In the genomic region with DNA sequence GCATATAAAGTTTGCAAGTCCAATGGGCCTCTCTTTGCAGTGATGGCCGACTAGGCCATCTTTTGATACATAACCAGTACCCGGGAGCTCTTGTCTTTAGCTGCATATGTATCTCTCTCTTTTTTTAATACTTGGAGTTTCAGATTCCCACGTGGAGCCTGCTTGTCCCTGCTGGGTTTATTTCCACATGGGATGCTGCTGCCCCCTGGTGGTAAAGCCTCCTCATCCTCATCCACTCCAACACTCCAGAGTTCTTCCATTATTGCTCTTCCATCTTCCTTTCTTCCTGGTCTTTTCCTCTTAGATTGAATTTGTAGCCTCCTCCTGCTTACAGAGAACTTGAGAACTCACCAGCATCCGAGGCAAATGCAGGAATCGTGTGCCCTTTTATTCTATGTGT, we compare ENCODE assay signal across 8 mouse cellular contexts. TPM values are rescaled to one million over a fixed set of nuclear protein-coding genes. Genes with fewer than 3 reads are reported as not detected.
DNase-seq lines count a peak whose midpoint lies in the region; TF ChIP-seq lines count a peak whose summit lies in the region.

No protein-coding gene starts in this region.

- no peak overlapping the region for H3K4me3 ChIP-seq in heart, adult 2 months
- no peak overlapping the region for H3K4me3 ChIP-seq in heart, embryonic 10.5 days
- no peak overlapping the region for H3K4me3 ChIP-seq in ES-Bruce4 (ENCODE audit: low read depth, low read length)

- WGBS in heart, adult 2 months = 28% methylated on average over 5 of the region's 5 CpGs
- WGBS in heart, embryonic 10.5 days = 34% methylated on average over 5 of the region's 5 CpGs

- H3K27ac ChIP-seq in heart, adult 2 months = no peak overlapping the region
- H3K27ac ChIP-seq in heart, embryonic 10.5 days = no peak overlapping the region
- H3K27ac ChIP-seq in ES-Bruce4 (ENCODE audit: insufficient read depth, low read length) = no peak overlapping the region

- intact Hi-C loops in heart, adult 2 months (cut with DNase I) = no loop called here

- H3K4me1 ChIP-seq in heart, adult 2 months (ENCODE audit: control insufficient read depth, insufficient read depth, low read length) = no peaks in the 10 kb centered on the region
- no peaks in the 10 kb centered on the region for H3K4me1 ChIP-seq in heart, embryonic 10.5 days
- no peaks in the 10 kb centered on the region for H3K4me1 ChIP-seq in ES-Bruce4 (ENCODE audit: control insufficient read depth, insufficient read depth, low read length)

- no peaks in the 10 kb centered on the region for H3K9me3 ChIP-seq in heart, embryonic 10.5 days
- H3K9me3 ChIP-seq in ES-Bruce4 (replicated peaks; ENCODE audit: control insufficient read depth, insufficient read depth, low read length, poor library complexity, severe bottlenecking) = no peaks in the 10 kb centered on the region

- H3K9ac ChIP-seq in heart, adult 2 months (ENCODE audit: low read depth, low read length) = no peak overlapping the region
- no peak overlapping the region for H3K9ac ChIP-seq in ES-Bruce4 (ENCODE audit: low read depth, poor library complexity, severe bottlenecking)

- no peaks in the 10 kb centered on the region for H3K36me3 ChIP-seq in heart, adult 2 months (ENCODE audit: control insufficient read depth, insufficient read depth, low read length)
- no peaks in the 10 kb centered on the region for H3K36me3 ChIP-seq in heart, embryonic 10.5 days
- no peaks in the 10 kb centered on the region for H3K36me3 ChIP-seq in ES-Bruce4 (ENCODE audit: control insufficient read depth, insufficient read depth, low read length, poor library complexity, severe bottlenecking)

- no peaks in the 10 kb centered on the region for H3K27me3 ChIP-seq in heart, adult 2 months (ENCODE audit: control insufficient read depth, insufficient read depth, low read length)
- H3K27me3 ChIP-seq in heart, embryonic 10.5 days (ENCODE audit: insufficient read depth, poor library complexity, severe bottlenecking) = no peaks in the 10 kb centered on the region
- no peaks in the 10 kb centered on the region for H3K27me3 ChIP-seq in ES-Bruce4 (ENCODE audit: control insufficient read depth, insufficient read depth, low read length, poor library complexity, severe bottlenecking)

- 0 out of 2 replicates have a peak, but pooled peaks have one; percentile 27 for TF ChIP-seq EP300 in heart, adult 2 months (IDR thresholded peaks at IDR 0.05; ENCODE audit: insufficient read depth, low read depth, low read length)
- TF ChIP-seq EP300 in ES-Bruce4 (IDR thresholded peaks at IDR 0.05; ENCODE audit: insufficient read depth, low read depth, low read length) = no peak

- no peaks in the 10 kb centered on the region for H3K79me2 ChIP-seq in heart, adult 2 months (replicated peaks; ENCODE audit: control insufficient read depth, insufficient read depth, low read length)

- no peak for TF ChIP-seq POLR2A in heart, adult 2 months (IDR thresholded peaks at IDR 0.05; ENCODE audit: insufficient read depth, low read depth, low read length)
- no peak for TF ChIP-seq POLR2A in ES-Bruce4 (IDR thresholded peaks at IDR 0.05; ENCODE audit: insufficient read depth, low read length)

- peak; percentile 81 for TF ChIP-seq CTCF in heart, adult 2 months (IDR thresholded peaks at IDR 0.05)
- TF ChIP-seq CTCF in ES-Bruce4 (IDR thresholded peaks at IDR 0.05; ENCODE audit: low read depth, low read length) = peak; percentile 69

- peak; percentile 27 to 67 for DNase-seq in heart, adult 2 months
- no peak for DNase-seq in heart, embryonic 10.5 days (ENCODE audit: low spot score)
- peak; percentile 27 for DNase-seq in cerebellum, adult 11-12 months
- DNase-seq in forelimb bud, embryonic 11.5 days (ENCODE audit: low read depth, low spot score) = peak; percentile 70
- DNase-seq in layer of hippocampus, adult 8-10 months (ENCODE audit: low spot score in 2 of 2) = peak; percentile 25 to 70
- peak; percentile 74 for DNase-seq in lung, postnatal 14 days
- peak; percentile 87 for DNase-seq in testis, postnatal 10 days (ENCODE audit: low spot score)

RNA-seq across cellular contexts. Expression of gene Hhat, which starts 48.9 kb away (rescaled TPM):
- total RNA-seq in heart, adult 2 months (2021) = 1 to 10 TPM; 1.6 to 2.1 TPM
- polyA plus RNA-seq in heart, adult 2 months (2012; rRNA removed) = 2.8 and 3.5 TPM in 2 replicates
- 6.8 and 8.3 TPM in 2 replicates for polyA plus RNA-seq in heart, embryonic 10.5 days (2016; fragmentation: Nextera tagmentation; extraction: Ambion mirVana)
- 2.2 and 3.1 TPM in 2 replicates for polyA plus RNA-seq in ES-Bruce4 (2011; ENCODE audit: insufficient read depth, insufficient read length, low read depth, missing spikeins)
- total RNA-seq in layer of hippocampus, adult 8-10 months (2022) = 1 to 10 TPM; 1.4 to 2.1 (median 1.7) TPM
